24 mouse cellular contexts compared by ENCODE assay signal in the genomic region with DNA sequence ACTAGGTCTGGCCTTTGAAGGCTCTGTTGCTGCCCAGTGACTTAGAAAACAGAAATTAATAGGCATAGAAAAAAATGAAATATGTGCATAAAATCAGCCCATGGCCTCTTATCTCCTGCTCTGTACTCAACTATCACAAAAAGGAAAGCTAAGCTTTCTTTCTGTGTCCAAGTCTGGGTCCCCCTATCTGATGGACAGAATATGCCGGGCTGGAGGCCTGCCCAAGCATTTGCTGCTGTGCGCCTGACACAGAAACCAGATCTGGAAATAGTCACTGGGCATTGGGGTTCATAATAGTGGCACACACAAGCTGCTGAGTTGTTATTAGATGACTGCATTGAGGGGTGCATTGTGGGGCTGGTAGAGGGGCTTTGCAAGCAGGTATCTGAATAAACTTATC. TPM values are rescaled to one million over a fixed set of nuclear protein-coding genes. Genes with fewer than 3 reads are reported as not detected.
DNase-seq lines count a peak whose midpoint lies in the region; ATAC-seq lines count a peak whose summit lies in the region.
"Had no signal": no experiment of that assay in that cellular context is flagged by ENCODE, and none has a peak within 500 bp of the region (broad histone marks: within the 10 kb centered on the region; RNA-seq: fewer than 3 reads in every experiment).

No protein-coding gene starts in this region.

- H3K27ac ChIP-seq in heart, embryonic 13.5 days (replicated peaks) = peak overlapping the region; percentile 32; the same call in 1 of the 2 replicates
- no peak overlapping the region for H3K27ac ChIP-seq in heart, embryonic 10.5 days
- H3K27ac ChIP-seq: embryonic facial prominence, embryonic 12.5 days; embryonic facial prominence, embryonic 15.5 days; gastrocnemius, adult 2 months; hindbrain, embryonic 10.5 days; hindbrain, embryonic 13.5 days; intestine, embryonic 15.5 days had no signal

- ATAC-seq in heart, embryonic 13.5 days (ENCODE audit: extremely low read depth, insufficient number of reproducible peaks, low FRiP score, low TSS enrichment) = no peak
- ATAC-seq: CD4-positive, CD25-positive, alpha-beta regulatory T cell, adult 4 months; forebrain, embryonic 14.5 days; forebrain, postnatal 0 days; hindbrain, embryonic 16.5 days; intestine, embryonic 15.5 days had no signal

- H3K36me3 ChIP-seq in heart, embryonic 13.5 days = no peaks in the 10 kb centered on the region
- no peaks in the 10 kb centered on the region for H3K36me3 ChIP-seq in heart, embryonic 10.5 days
- H3K36me3 ChIP-seq: embryonic facial prominence, embryonic 12.5 days; embryonic facial prominence, embryonic 15.5 days; hindbrain, embryonic 10.5 days; hindbrain, embryonic 13.5 days; intestine, embryonic 15.5 days had no signal

- H3K4me2 ChIP-seq in heart, embryonic 13.5 days = no peak overlapping the region
- H3K4me2 ChIP-seq: embryonic facial prominence, embryonic 12.5 days; embryonic facial prominence, embryonic 15.5 days; hindbrain, embryonic 13.5 days; intestine, embryonic 15.5 days had no signal

- 0 out of 2 replicates have a peak, but pooled peaks cover 9% of the 10 kb centered on the region for H3K27me3 ChIP-seq in heart, embryonic 13.5 days (replicated peaks)
- peaks cover 13% of the 10 kb centered on the region; the same call in 1 of the 2 replicates for H3K27me3 ChIP-seq in heart, embryonic 10.5 days (ENCODE audit: insufficient read depth, poor library complexity, severe bottlenecking)
- H3K27me3 ChIP-seq: embryonic facial prominence, embryonic 15.5 days; intestine, embryonic 15.5 days had no signal

- H3K9ac ChIP-seq in heart, embryonic 13.5 days = no peak overlapping the region
- H3K9ac ChIP-seq: embryonic facial prominence, embryonic 12.5 days; embryonic facial prominence, embryonic 15.5 days; forebrain, postnatal 0 days; hindbrain, embryonic 13.5 days; intestine, embryonic 15.5 days had no signal

- H3K9me3 ChIP-seq in heart, embryonic 13.5 days = no peaks in the 10 kb centered on the region
- H3K9me3 ChIP-seq in heart, embryonic 10.5 days = no peaks in the 10 kb centered on the region
- H3K9me3 ChIP-seq: embryonic facial prominence, embryonic 12.5 days; embryonic facial prominence, embryonic 15.5 days; hindbrain, embryonic 10.5 days; hindbrain, embryonic 13.5 days; intestine, embryonic 15.5 days had no signal

- intact Hi-C loops in heart, postnatal 10 days (cut with DNase I) = no loop called here

- H3K4me1 ChIP-seq in heart, embryonic 13.5 days = peaks cover 20% of the 10 kb centered on the region
- 0 out of 2 replicates have a peak, but pooled peaks cover 2% of the 10 kb centered on the region for H3K4me1 ChIP-seq in heart, embryonic 10.5 days
- H3K4me1 ChIP-seq: embryonic facial prominence, embryonic 12.5 days had no signal

- DNase-seq in heart, embryonic 10.5 days (ENCODE audit: low spot score) = no peak
- peak; percentile 36 to 50 for DNase-seq in heart, postnatal 10 days
- no peak for DNase-seq in heart, adult 8-10 months (ENCODE audit: low spot score)
- DNase-seq in kidney, postnatal 10 days = peak; percentile 51
- DNase-seq in kidney, adult 18-20 months = no peak
- DNase-seq: adrenal gland, adult 2 months; adrenal gland, postnatal 14 days; cerebellum, adult 11 months; cerebellum, adult 2 months; cerebellum, adult 9-11 months; cerebellum, postnatal 25 days; forebrain, postnatal 0 days; gastrocnemius, adult 2 months; gastrocnemius, postnatal 14 days; kidney, adult 11 months had no signal

- 61% methylated on average over 2 of the region's 2 CpGs for WGBS in heart, embryonic 13.5 days
- WGBS in heart, embryonic 10.5 days = 83% methylated on average over 2 of the region's 2 CpGs

- no peak overlapping the region for H3K4me3 ChIP-seq in heart, embryonic 13.5 days
- H3K4me3 ChIP-seq in heart, embryonic 10.5 days = no peak overlapping the region
- H3K4me3 ChIP-seq: embryonic facial prominence, embryonic 12.5 days; embryonic facial prominence, embryonic 15.5 days; gastrocnemius, adult 2 months; hindbrain, embryonic 10.5 days; hindbrain, embryonic 13.5 days; intestine, embryonic 15.5 days had no signal

RNA-seq across cellular contexts. Expression of gene Acer2, which starts 5.3 kb away (rescaled TPM):
- polyA plus RNA-seq in heart, embryonic 13.5 days (2015; fragmentation: Nextera tagmentation; extraction: Ambion mirVana) = 28.3 and 31.4 TPM in 2 replicates
- 25.0 and 32.8 TPM in 2 replicates for polyA plus RNA-seq in heart, embryonic 10.5 days (2016; fragmentation: Nextera tagmentation; extraction: Ambion mirVana)
- total RNA-seq in heart, postnatal 10 days (2021) = 10 to 100 TPM; 14.1 to 23.5 TPM
- total RNA-seq in heart, adult 8-10 months (2022) = 10 to 100 TPM; 15.3 to 17.8 (median 17.6) TPM

RNA-seq across cellular contexts. Expression of gene Rps6, which starts 22.3 kb away (rescaled TPM):
- polyA plus RNA-seq in heart, embryonic 13.5 days (2015; fragmentation: Nextera tagmentation; extraction: Ambion mirVana) = 468 and 507 TPM in 2 replicates
- 492 and 664 TPM in 2 replicates for polyA plus RNA-seq in heart, embryonic 10.5 days (2016; fragmentation: Nextera tagmentation; extraction: Ambion mirVana)
- total RNA-seq in heart, postnatal 10 days (2021) = 100 to 1,000 TPM; 592 to 638 TPM
- 100 to 1,000 TPM; 483 to 550 (median 520) TPM for total RNA-seq in heart, adult 8-10 months (2022)

Comparison
In these comparisons a context has a peak if more than half of its experiments do, and no peak if none do; other contexts are left out.
1. DNase-seq: peak in heart, postnatal 10 days (2 of 2) and kidney, postnatal 10 days (single experiment); none in heart, embryonic 10.5 days (single experiment), heart, adult 8-10 months (single experiment) and kidney, adult 18-20 months (single experiment).